Mouse (Mus musculus) lung, postnatal 0 days (tissue): ENCODE data around the gene Ywhag.

Source experiments
- CTCF ChIP-seq: IDR thresholded peaks from 2 replicates; pipeline ENCODE4 v1.5.1; 2016; ENCODE audit warnings: antibody characterized with exemption, mild to moderate bottlenecking
- EP300 ChIP-seq: IDR thresholded peaks from 2 replicates; pipeline ENCODE4 v1.6.1; 2016; ENCODE audit warnings: antibody characterized with exemption, mild to moderate bottlenecking, control low read depth

DNA sequence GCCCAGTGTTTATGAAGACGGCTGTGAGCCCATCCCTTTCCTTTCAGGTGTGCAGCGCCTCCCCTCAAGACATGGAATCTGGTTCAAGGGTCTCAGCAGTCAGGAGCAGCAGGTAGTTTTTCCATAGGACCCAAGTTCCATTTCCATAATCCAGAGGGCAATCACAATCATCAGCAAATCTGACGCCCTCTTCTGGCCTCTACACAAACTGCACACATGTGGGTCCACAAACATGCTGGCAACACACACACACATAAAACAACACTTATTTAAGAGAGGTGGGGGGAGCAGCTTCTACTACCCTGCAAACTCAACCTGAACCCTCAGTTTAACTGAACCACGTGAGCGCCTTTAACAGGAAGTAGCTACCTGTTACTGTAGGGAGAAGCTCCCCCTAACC lies 15.8 kb downstream of the Ywhag start:
- TF ChIP-seq CTCF (peak; percentile 32; the same call in 1 of the 2 replicates), EP300 (no peak)
